ENCODE assay signal across 8 mouse cellular contexts in genomic region chr11:84827901-84828503, GRCm38 (mm10). TPM values are rescaled to one million over a fixed set of nuclear protein-coding genes. Genes with fewer than 3 reads are reported as not detected.
DNase-seq lines count a peak whose midpoint lies in the region; ATAC-seq and TF ChIP-seq lines count a peak whose summit lies in the region.

No protein-coding gene starts in this region.

- H3K4me3 ChIP-seq in kidney, adult 2 months (ENCODE audit: insufficient read depth, low read depth, low read length) = peak overlapping the region; percentile 68
- peak overlapping the region; percentile 81 for H3K4me3 ChIP-seq in embryonic facial prominence, embryonic 11.5 days (ENCODE audit: low read depth, low read length)
- peak overlapping the region; percentile 67 for H3K4me3 ChIP-seq in hindbrain, embryonic 16.5 days (ENCODE audit: low read length)
- peak overlapping the region; percentile 56 for H3K4me3 ChIP-seq in midbrain, embryonic 14.5 days (replicated peaks; ENCODE audit: low read depth, low read length)

- peak overlapping the region; percentile 78 for H3K27ac ChIP-seq in kidney, adult 2 months (ENCODE audit: insufficient read depth, low read depth, low read length)
- H3K27ac ChIP-seq in embryonic facial prominence, embryonic 11.5 days (replicated peaks; ENCODE audit: low read depth, low read length) = no peak overlapping the region
- peak overlapping the region; percentile 74; the same call in 1 of the 2 replicates for H3K27ac ChIP-seq in hindbrain, embryonic 16.5 days (ENCODE audit: low read depth, low read length)
- no peak overlapping the region for H3K27ac ChIP-seq in midbrain, embryonic 14.5 days (replicated peaks; ENCODE audit: low read depth, low read length)

- no peak for TF ChIP-seq CTCF in kidney, adult 2 months (conservative IDR thresholded peaks at IDR 0.05; ENCODE audit: insufficient read depth, insufficient read length, low read depth, low read length)

- no peak for ATAC-seq in embryonic facial prominence, embryonic 11.5 days (replicated peaks; ENCODE audit: insufficient number of reproducible peaks, low FRiP score, low TSS enrichment, low read depth)
- no peak; the same call in 1 of the 2 replicates for ATAC-seq in hindbrain, embryonic 16.5 days
- ATAC-seq in midbrain, embryonic 14.5 days (ENCODE audit: low FRiP score, low TSS enrichment) = no peak

- H3K27me3 ChIP-seq in kidney, adult 2 months (replicated peaks; ENCODE audit: control insufficient read depth, insufficient read depth, low read length) = no peaks in the 10 kb centered on the region
- H3K27me3 ChIP-seq in embryonic facial prominence, embryonic 11.5 days (ENCODE audit: control insufficient read depth, insufficient read depth, low read length) = no peaks in the 10 kb centered on the region
- no peaks in the 10 kb centered on the region for H3K27me3 ChIP-seq in hindbrain, embryonic 16.5 days (replicated peaks; ENCODE audit: control insufficient read depth, insufficient read depth, low read length)
- no peaks in the 10 kb centered on the region for H3K27me3 ChIP-seq in midbrain, embryonic 14.5 days (ENCODE audit: control insufficient read depth, insufficient read depth, low read length)

- 36% methylated on average over 3 of the region's 3 CpGs for WGBS in kidney, adult 2 months
- WGBS in embryonic facial prominence, embryonic 11.5 days = 42% methylated on average over 3 of the region's 3 CpGs
- 53% methylated on average over 3 of the region's 3 CpGs for WGBS in hindbrain, embryonic 16.5 days
- 47% methylated on average over 3 of the region's 3 CpGs for WGBS in midbrain, embryonic 14.5 days

- no peaks in the 10 kb centered on the region; the same call in 1 of the 2 replicates for H3K36me3 ChIP-seq in kidney, adult 2 months (ENCODE audit: control insufficient read depth, insufficient read depth, low read length)
- H3K36me3 ChIP-seq in embryonic facial prominence, embryonic 11.5 days (replicated peaks; ENCODE audit: control insufficient read depth, insufficient read depth, low read depth, low read length) = no peaks in the 10 kb centered on the region
- peaks cover 4% of the 10 kb centered on the region; the same call in 1 of the 2 replicates for H3K36me3 ChIP-seq in hindbrain, embryonic 16.5 days (ENCODE audit: control insufficient read depth, insufficient read depth, low read length)
- H3K36me3 ChIP-seq in midbrain, embryonic 14.5 days (ENCODE audit: control insufficient read depth, insufficient read depth, low read length) = peaks cover 20% of the 10 kb centered on the region

- H3K9me3 ChIP-seq in embryonic facial prominence, embryonic 11.5 days (replicated peaks; ENCODE audit: control insufficient read depth, low read length) = no peaks in the 10 kb centered on the region
- no peaks in the 10 kb centered on the region for H3K9me3 ChIP-seq in hindbrain, embryonic 16.5 days (ENCODE audit: control insufficient read depth, low read length)
- H3K9me3 ChIP-seq in midbrain, embryonic 14.5 days (ENCODE audit: control insufficient read depth, low read length) = no peaks in the 10 kb centered on the region

- peak overlapping the region; percentile 67 for H3K9ac ChIP-seq in embryonic facial prominence, embryonic 11.5 days (replicated peaks; ENCODE audit: low read length)
- H3K9ac ChIP-seq in hindbrain, embryonic 16.5 days (ENCODE audit: low read depth, low read length) = peak overlapping the region; percentile 79
- H3K9ac ChIP-seq in midbrain, embryonic 14.5 days (replicated peaks; ENCODE audit: low read length) = no peak overlapping the region

- TF ChIP-seq POLR2A in kidney, adult 2 months (IDR thresholded peaks at IDR 0.05; ENCODE audit: low read depth, low read length) = no peak

- H3K4me2 ChIP-seq in embryonic facial prominence, embryonic 11.5 days (ENCODE audit: low read depth, low read length) = peak overlapping the region; percentile 95
- H3K4me2 ChIP-seq in hindbrain, embryonic 16.5 days (ENCODE audit: low read length) = peak overlapping the region; percentile 86
- peak overlapping the region; percentile 97 for H3K4me2 ChIP-seq in midbrain, embryonic 14.5 days (ENCODE audit: low read length)

- peaks cover 20% of the 10 kb centered on the region for H3K4me1 ChIP-seq in kidney, adult 2 months (ENCODE audit: control insufficient read depth, insufficient read depth, low read length)
- H3K4me1 ChIP-seq in embryonic facial prominence, embryonic 11.5 days (ENCODE audit: control insufficient read depth, insufficient read depth, low read length) = no peaks in the 10 kb centered on the region
- H3K4me1 ChIP-seq in hindbrain, embryonic 16.5 days (ENCODE audit: control insufficient read depth, insufficient read depth, low read depth, low read length) = peaks cover 7% of the 10 kb centered on the region
- H3K4me1 ChIP-seq in midbrain, embryonic 14.5 days (ENCODE audit: control insufficient read depth, insufficient read depth, low read length) = peaks cover 9% of the 10 kb centered on the region; the same call in 1 of the 2 replicates

- peak; percentile 41 for DNase-seq in kidney, adult 2 months
- DNase-seq in kidney, postnatal 4 days = no peak
- DNase-seq in embryonic facial prominence, embryonic 11.5 days (ENCODE audit: low spot score) = no peak
- no peak for DNase-seq in midbrain, embryonic 14.5 days
- no peak for DNase-seq in urinary bladder, adult 18-20 months (ENCODE audit: low spot score in 2 of 2)
- DNase-seq in cerebellum, adult 11 months = no peak
- DNase-seq in right cerebral cortex, adult 18-20 months = no peak

RNA-seq across cellular contexts. Expression of gene Dhrs11, which starts 0.8 kb away (rescaled TPM):
- polyA plus RNA-seq in kidney, adult 2 months (2012; rRNA removed) = 60.4 and 63.4 TPM in 2 replicates
- 11.7 and 12.0 TPM in 2 replicates for polyA plus RNA-seq in embryonic facial prominence, embryonic 11.5 days (2014; fragmentation: Nextera tagmentation; extraction: Ambion mirVana)
- polyA plus RNA-seq in hindbrain, embryonic 16.5 days (2015; fragmentation: Nextera tagmentation; extraction: Ambion mirVana) = 11.0 and 11.1 TPM in 2 replicates
- polyA plus RNA-seq in midbrain, embryonic 14.5 days (2014; fragmentation: Nextera tagmentation; extraction: Ambion mirVana) = 5.8 and 6.7 TPM in 2 replicates

RNA-seq across cellular contexts. Expression of gene Mrm1, which starts 8.7 kb away (rescaled TPM):
- polyA plus RNA-seq in kidney, adult 2 months (2012; rRNA removed) = 9.3 and 10.3 TPM in 2 replicates
- 7.6 and 9.9 TPM in 2 replicates for polyA plus RNA-seq in embryonic facial prominence, embryonic 11.5 days (2014; fragmentation: Nextera tagmentation; extraction: Ambion mirVana)
- polyA plus RNA-seq in hindbrain, embryonic 16.5 days (2015; fragmentation: Nextera tagmentation; extraction: Ambion mirVana) = 18.9 and 26.0 TPM in 2 replicates
- 8.5 and 11.9 TPM in 2 replicates for polyA plus RNA-seq in midbrain, embryonic 14.5 days (2014; fragmentation: Nextera tagmentation; extraction: Ambion mirVana)

RNA-seq across cellular contexts. Expression of gene Ggnbp2, which starts 42.6 kb away (rescaled TPM):
- polyA plus RNA-seq in kidney, adult 2 months (2012; rRNA removed) = 36.6 and 48.6 TPM in 2 replicates
- 72.0 and 72.5 TPM in 2 replicates for polyA plus RNA-seq in embryonic facial prominence, embryonic 11.5 days (2014; fragmentation: Nextera tagmentation; extraction: Ambion mirVana)
- 66.8 and 72.5 TPM in 2 replicates for polyA plus RNA-seq in hindbrain, embryonic 16.5 days (2015; fragmentation: Nextera tagmentation; extraction: Ambion mirVana)
- 69.3 and 71.9 TPM in 2 replicates for polyA plus RNA-seq in midbrain, embryonic 14.5 days (2014; fragmentation: Nextera tagmentation; extraction: Ambion mirVana)

RNA-seq across cellular contexts. Expression of gene Myo19, which starts 51.9 kb away (rescaled TPM):
- 36.4 and 48.0 TPM in 2 replicates for polyA plus RNA-seq in kidney, adult 2 months (2012; rRNA removed)
- 8.1 and 8.2 TPM in 2 replicates for polyA plus RNA-seq in embryonic facial prominence, embryonic 11.5 days (2014; fragmentation: Nextera tagmentation; extraction: Ambion mirVana)
- 6.3 and 7.0 TPM in 2 replicates for polyA plus RNA-seq in hindbrain, embryonic 16.5 days (2015; fragmentation: Nextera tagmentation; extraction: Ambion mirVana)
- polyA plus RNA-seq in midbrain, embryonic 14.5 days (2014; fragmentation: Nextera tagmentation; extraction: Ambion mirVana) = 5.4 and 6.2 TPM in 2 replicates

RNA-seq across cellular contexts. Expression of gene Pigw, which starts 52.1 kb away (rescaled TPM):
- 1.7 and 2.3 TPM in 2 replicates for polyA plus RNA-seq in kidney, adult 2 months (2012; rRNA removed)
- 3.0 and 3.7 TPM in 2 replicates for polyA plus RNA-seq in embryonic facial prominence, embryonic 11.5 days (2014; fragmentation: Nextera tagmentation; extraction: Ambion mirVana)
- 2.2 and 2.5 TPM in 2 replicates for polyA plus RNA-seq in hindbrain, embryonic 16.5 days (2015; fragmentation: Nextera tagmentation; extraction: Ambion mirVana)
- polyA plus RNA-seq in midbrain, embryonic 14.5 days (2014; fragmentation: Nextera tagmentation; extraction: Ambion mirVana) = 3.4 and 4.1 TPM in 2 replicates

Comparison
In these comparisons a context has a peak if more than half of its experiments do, and no peak if none do; other contexts are left out.
1. H3K27ac ChIP-seq: peak in kidney, adult 2 months (single experiment) and hindbrain, embryonic 16.5 days (single experiment); none in embryonic facial prominence, embryonic 11.5 days (single experiment) and midbrain, embryonic 14.5 days (single experiment).
2. Peak in every context shown above with its lines, with median percentiles within 50 percentile points of each other: H3K4me3 ChIP-seq and H3K4me2 ChIP-seq.